Mouse (Mus musculus) olfactory bulb, adult 2 months (tissue): ENCODE data around the gene Ube2cbp.

Experiments
- CTCF ChIP-seq: fragments of 200-500 bp; IDR thresholded peaks from 2 replicates; pipeline ENCODE4 v1.5.1; 2012; ENCODE audit warnings: low read depth, mild to moderate bottlenecking, low read length, moderate library complexity; ENCODE audit not compliant: insufficient read depth
- POLR2A ChIP-seq: fragments of 200-500 bp; IDR thresholded peaks from 2 replicates; pipeline ENCODE4 v1.6.1; 2012; ENCODE audit warnings: mild to moderate bottlenecking, low read depth, low read length, moderate library complexity; ENCODE audit not compliant: insufficient read depth

DNA sequence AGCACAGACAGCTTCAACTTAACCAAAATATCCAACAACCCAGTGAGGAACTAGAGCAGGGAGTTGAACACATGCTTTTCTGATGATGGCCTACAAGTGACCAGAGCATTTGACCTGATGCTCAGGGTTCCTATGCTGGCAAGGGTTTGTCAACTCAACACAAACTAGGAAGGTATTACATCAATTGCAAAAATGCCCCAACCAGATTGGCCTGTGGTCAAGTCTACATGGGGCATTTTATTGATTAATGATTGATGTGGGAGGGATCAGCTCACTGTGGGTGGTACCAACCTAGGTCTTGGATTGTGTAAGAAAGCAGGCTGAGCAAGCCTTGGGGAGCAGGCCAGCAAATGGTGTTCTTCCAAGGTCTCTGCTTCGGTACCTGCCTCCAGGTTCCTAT lies 46.8 kb downstream of the Ube2cbp start:
- TF ChIP-seq CTCF (no peak), POLR2A (no peak)
